Mouse (Mus musculus): Measurements from ENCODE around the gene Wrnip1. TPM values are rescaled to one million over a fixed set of nuclear protein-coding genes. Genes with fewer than 3 reads are reported as not detected.

Wrnip1 gene
- polyA plus RNA-seq, 1 experiment from 2014 or later, result 19.7 TPM

GRCm38 (mm10) chr13:32825546-32825945 is 23.7 kb downstream of the Wrnip1 start:
- no peak overlapping the region for H3K27ac ChIP-seq (ENCODE audit: low read length)
- no peaks in the 10 kb centered on the region for H3K4me1 ChIP-seq (ENCODE audit: insufficient read depth, low read length)
- H3K4me3 ChIP-seq (ENCODE audit: low read length), result no peak overlapping the region
- no peaks in the 10 kb centered on the region for H3K9me3 ChIP-seq (ENCODE audit: low read length)
- H3K4me2 ChIP-seq (replicated peaks; ENCODE audit: low read depth, low read length), result no peak overlapping the region
- H3K27me3 ChIP-seq (ENCODE audit: insufficient read depth, low read length), result no peaks in the 10 kb centered on the region
- no peak for ATAC-seq (ENCODE audit: low FRiP score, low TSS enrichment)
- whole genome bisulfite sequencing, result 93% methylated on average over 8 of the region's 8 CpGs
- H3K9ac ChIP-seq (replicated peaks; ENCODE audit: low read length), result no peak overlapping the region
- peaks cover 11% of the 10 kb centered on the region for H3K36me3 ChIP-seq (ENCODE audit: insufficient read depth, low read length)

GRCm38 (mm10) chr13:32827111-32827822 is 25.4 kb downstream of the Wrnip1 start:
- ATAC-seq (ENCODE audit: low FRiP score, low TSS enrichment), result no peak

GRCm38 (mm10) chr13:32827951-32828350 is 26.1 kb downstream of the Wrnip1 start:
- Histone ChIP-seq H3K9me3 (ENCODE audit: low read length) (no peaks in the 10 kb centered on the region), H3K27me3 (ENCODE audit: insufficient read depth, low read length) (no peaks in the 10 kb centered on the region), H3K9ac (replicated peaks; ENCODE audit: low read length) (no peak overlapping the region), H3K4me1 (ENCODE audit: insufficient read depth, low read length) (no peaks in the 10 kb centered on the region), H3K4me3 (ENCODE audit: low read length) (no peak overlapping the region), H3K36me3 (ENCODE audit: insufficient read depth, low read length) (no peaks in the 10 kb centered on the region), H3K4me2 (replicated peaks; ENCODE audit: low read depth, low read length) (no peak overlapping the region), H3K27ac (ENCODE audit: low read length) (no peak overlapping the region)
- no peak for ATAC-seq (ENCODE audit: low FRiP score, low TSS enrichment)
- WGBS, result 61% methylated on average over 4 of the region's 4 CpGs

More at GRCm38 (mm10) chr13:32827111-32827822, 25.4 kb downstream of the Wrnip1 start:
- Histone ChIP-seq H3K4me2 (replicated peaks; ENCODE audit: low read depth, low read length) (no peak overlapping the region), H3K36me3 (ENCODE audit: insufficient read depth, low read length) (no peaks in the 10 kb centered on the region), H3K4me1 (ENCODE audit: insufficient read depth, low read length) (no peaks in the 10 kb centered on the region), H3K9me3 (ENCODE audit: low read length) (no peaks in the 10 kb centered on the region), H3K4me3 (ENCODE audit: low read length) (no peak overlapping the region), H3K27ac (ENCODE audit: low read length) (no peak overlapping the region), H3K9ac (replicated peaks; ENCODE audit: low read length) (no peak overlapping the region), H3K27me3 (ENCODE audit: insufficient read depth, low read length) (no peaks in the 10 kb centered on the region)
- 83% methylated on average over 3 of the region's 3 CpGs for WGBS

- Histone ChIP-seq H3K36me3 (ENCODE audit: insufficient read depth, low read length) (no peaks in the 10 kb centered on the region), H3K4me3 (ENCODE audit: low read length) (no peak overlapping the region), H3K4me2 (replicated peaks; ENCODE audit: low read depth, low read length) (no peak overlapping the region), H3K27me3 (ENCODE audit: insufficient read depth, low read length) (no peaks in the 10 kb centered on the region), H3K9ac (replicated peaks; ENCODE audit: low read length) (no peak overlapping the region), H3K4me1 (ENCODE audit: insufficient read depth, low read length) (no peaks in the 10 kb centered on the region), H3K27ac (ENCODE audit: low read length) (no peak overlapping the region), H3K9me3 (ENCODE audit: low read length) (no peaks in the 10 kb centered on the region)
- ATAC-seq (ENCODE audit: low FRiP score, low TSS enrichment), result no peak
- 77% methylated on average over 4 of the region's 4 CpGs for whole genome bisulfite sequencing
Measured at GRCm38 (mm10) chr13:32828886-32829285, 27.0 kb downstream of the Wrnip1 start.

- H3K9me3 ChIP-seq (ENCODE audit: low read length), result no peaks in the 10 kb centered on the region
- no peak overlapping the region for H3K27ac ChIP-seq (ENCODE audit: low read length)
- H3K4me3 ChIP-seq (ENCODE audit: low read length), result no peak overlapping the region
- 60% methylated on average over 3 of the region's 3 CpGs for WGBS
- H3K9ac ChIP-seq (replicated peaks; ENCODE audit: low read length), result no peak overlapping the region
- H3K36me3 ChIP-seq (ENCODE audit: insufficient read depth, low read length), result no peaks in the 10 kb centered on the region
- no peaks in the 10 kb centered on the region for H3K4me1 ChIP-seq (ENCODE audit: insufficient read depth, low read length)
- ATAC-seq (ENCODE audit: low FRiP score, low TSS enrichment), result no peak
- no peak overlapping the region for H3K4me2 ChIP-seq (replicated peaks; ENCODE audit: low read depth, low read length)
- no peaks in the 10 kb centered on the region for H3K27me3 ChIP-seq (ENCODE audit: insufficient read depth, low read length)
Measured at GRCm38 (mm10) chr13:32831505-32832273, 29.9 kb downstream of the Wrnip1 start.

GRCm38 (mm10) chr13:32832776-32833175 is 30.9 kb downstream of the Wrnip1 start:
- no peak overlapping the region for H3K4me3 ChIP-seq (ENCODE audit: low read length)
- no peaks in the 10 kb centered on the region for H3K9me3 ChIP-seq (ENCODE audit: low read length)
- no peak for ATAC-seq (ENCODE audit: low FRiP score, low TSS enrichment)
- no peak overlapping the region for H3K4me2 ChIP-seq (replicated peaks; ENCODE audit: low read depth, low read length)
- no peaks in the 10 kb centered on the region for H3K4me1 ChIP-seq (ENCODE audit: insufficient read depth, low read length)
- H3K36me3 ChIP-seq (ENCODE audit: insufficient read depth, low read length), result no peaks in the 10 kb centered on the region
- H3K27me3 ChIP-seq (ENCODE audit: insufficient read depth, low read length), result no peaks in the 10 kb centered on the region
- no peak overlapping the region for H3K27ac ChIP-seq (ENCODE audit: low read length)
- 77% methylated on average over 3 of the region's 3 CpGs for WGBS
- H3K9ac ChIP-seq (replicated peaks; ENCODE audit: low read length), result no peak overlapping the region

- no peaks in the 10 kb centered on the region for H3K4me1 ChIP-seq (ENCODE audit: insufficient read depth, low read length)
- no peak for ATAC-seq (ENCODE audit: low FRiP score, low TSS enrichment)
- no peak overlapping the region for H3K4me2 ChIP-seq (replicated peaks; ENCODE audit: low read depth, low read length)
- no peaks in the 10 kb centered on the region for H3K36me3 ChIP-seq (ENCODE audit: insufficient read depth, low read length)
- WGBS, result 81% methylated on average over 6 of the region's 6 CpGs
- H3K9ac ChIP-seq (replicated peaks; ENCODE audit: low read length), result no peak overlapping the region
- no peaks in the 10 kb centered on the region for H3K27me3 ChIP-seq (ENCODE audit: insufficient read depth, low read length)
- H3K27ac ChIP-seq (ENCODE audit: low read length), result no peak overlapping the region
- no peaks in the 10 kb centered on the region for H3K9me3 ChIP-seq (ENCODE audit: low read length)
- no peak overlapping the region for H3K4me3 ChIP-seq (ENCODE audit: low read length)
Measured at GRCm38 (mm10) chr13:32833237-32833636, 31.4 kb downstream of the Wrnip1 start.

GRCm38 (mm10) chr13:32834513-32834912 is 32.7 kb downstream of the Wrnip1 start:
- WGBS, result 84% methylated on average over 5 of the region's 5 CpGs
- no peak overlapping the region for H3K4me2 ChIP-seq (replicated peaks; ENCODE audit: low read depth, low read length)
- H3K4me3 ChIP-seq (ENCODE audit: low read length), result no peak overlapping the region
- H3K36me3 ChIP-seq (ENCODE audit: insufficient read depth, low read length), result no peaks in the 10 kb centered on the region
- no peaks in the 10 kb centered on the region for H3K27me3 ChIP-seq (ENCODE audit: insufficient read depth, low read length)
- no peaks in the 10 kb centered on the region for H3K4me1 ChIP-seq (ENCODE audit: insufficient read depth, low read length)
- no peak overlapping the region for H3K9ac ChIP-seq (replicated peaks; ENCODE audit: low read length)
- ATAC-seq (ENCODE audit: low FRiP score, low TSS enrichment), result no peak
- H3K9me3 ChIP-seq (ENCODE audit: low read length), result no peaks in the 10 kb centered on the region
- no peak overlapping the region for H3K27ac ChIP-seq (ENCODE audit: low read length)

GRCm38 (mm10) chr13:32839314-32839713 is 37.5 kb downstream of the Wrnip1 start:
- no peak overlapping the region for H3K27ac ChIP-seq (ENCODE audit: low read length)
- no peak for ATAC-seq (ENCODE audit: low FRiP score, low TSS enrichment)
- no peak overlapping the region for H3K9ac ChIP-seq (replicated peaks; ENCODE audit: low read length)
- no peaks in the 10 kb centered on the region for H3K27me3 ChIP-seq (ENCODE audit: insufficient read depth, low read length)
- H3K36me3 ChIP-seq (ENCODE audit: insufficient read depth, low read length), result no peaks in the 10 kb centered on the region
- H3K9me3 ChIP-seq (ENCODE audit: low read length), result no peaks in the 10 kb centered on the region
- no peak overlapping the region for H3K4me3 ChIP-seq (ENCODE audit: low read length)
- WGBS, result 60% methylated on average over 1 of the region's 1 CpGs
- no peaks in the 10 kb centered on the region for H3K4me1 ChIP-seq (ENCODE audit: insufficient read depth, low read length)
- H3K4me2 ChIP-seq (replicated peaks; ENCODE audit: low read depth, low read length), result no peak overlapping the region

GRCm38 (mm10) chr13:32841349-32841748 is 39.5 kb downstream of the Wrnip1 start:
- H3K9ac ChIP-seq (replicated peaks; ENCODE audit: low read length), result no peak overlapping the region
- WGBS, result 91% methylated on average over 3 of the region's 3 CpGs
- H3K27me3 ChIP-seq (ENCODE audit: insufficient read depth, low read length), result no peaks in the 10 kb centered on the region
- ATAC-seq (ENCODE audit: low FRiP score, low TSS enrichment), result no peak
- H3K36me3 ChIP-seq (ENCODE audit: insufficient read depth, low read length), result no peaks in the 10 kb centered on the region
- no peaks in the 10 kb centered on the region for H3K4me1 ChIP-seq (ENCODE audit: insufficient read depth, low read length)
- H3K4me3 ChIP-seq (ENCODE audit: low read length), result no peak overlapping the region
- no peak overlapping the region for H3K27ac ChIP-seq (ENCODE audit: low read length)
- H3K4me2 ChIP-seq (replicated peaks; ENCODE audit: low read depth, low read length), result no peak overlapping the region
- no peaks in the 10 kb centered on the region for H3K9me3 ChIP-seq (ENCODE audit: low read length)
